Mouse (Mus musculus): ENCODE data around the gene Gm13030. TPM values are rescaled to one million over a fixed set of nuclear protein-coding genes. Genes with fewer than 3 reads are reported as not detected.
"Not testable (repeated sequence)": the region's sequence is repeated elsewhere in the genome, so short reads cannot be mapped to it uniquely, and the experiment has no call there.

Gene Gm13030
- total RNA-seq, 4 experiments from 2014 or later = not detected

DNA sequence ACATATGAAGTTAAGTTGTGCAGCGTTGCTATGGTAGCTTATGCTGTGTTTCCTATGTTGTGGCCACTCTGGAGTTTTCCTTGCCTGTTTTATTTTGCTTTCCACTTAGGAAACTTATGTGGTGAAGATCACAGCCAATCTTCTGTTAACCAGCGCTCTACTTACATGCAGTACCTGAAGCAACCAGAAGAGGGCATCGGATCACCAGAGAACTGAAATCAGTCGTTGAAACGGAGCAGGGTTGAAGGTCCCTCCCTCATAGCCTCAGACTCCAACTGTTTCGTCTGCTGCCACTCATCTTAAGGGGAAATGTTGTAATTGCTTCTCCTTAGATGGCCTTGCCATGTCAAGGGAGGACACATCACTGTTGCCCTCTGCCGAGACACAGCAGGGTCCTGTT is 7.4 kb downstream of the Gm13030 start:
- peak in 1 of 2 experiments; percentile 79 for DNase-seq (ENCODE audit: low spot score in 2 of 2)

DNA sequence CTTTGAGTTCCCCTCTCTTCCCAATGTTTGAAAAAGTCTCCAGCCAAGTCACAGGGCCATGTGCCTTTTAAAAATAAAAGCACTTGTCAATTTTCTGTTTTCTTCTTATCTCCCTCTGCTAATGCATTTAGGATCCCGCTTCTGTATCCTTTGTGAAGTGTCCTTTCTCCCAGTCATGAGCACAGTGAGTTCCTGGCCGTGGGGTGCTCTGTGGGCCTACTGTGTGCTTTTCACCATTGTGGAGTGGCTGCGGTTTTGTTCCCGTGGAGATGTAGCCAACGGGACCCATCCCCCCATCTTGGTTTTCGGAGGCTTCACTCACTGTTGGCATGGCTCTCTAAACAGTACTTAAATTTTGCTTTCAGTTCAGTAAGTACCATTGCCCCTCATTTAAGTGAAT is 7.8 kb downstream of the Gm13030 start:
- DNase-seq (ENCODE audit: low spot score in 2 of 2) = no peak

DNA sequence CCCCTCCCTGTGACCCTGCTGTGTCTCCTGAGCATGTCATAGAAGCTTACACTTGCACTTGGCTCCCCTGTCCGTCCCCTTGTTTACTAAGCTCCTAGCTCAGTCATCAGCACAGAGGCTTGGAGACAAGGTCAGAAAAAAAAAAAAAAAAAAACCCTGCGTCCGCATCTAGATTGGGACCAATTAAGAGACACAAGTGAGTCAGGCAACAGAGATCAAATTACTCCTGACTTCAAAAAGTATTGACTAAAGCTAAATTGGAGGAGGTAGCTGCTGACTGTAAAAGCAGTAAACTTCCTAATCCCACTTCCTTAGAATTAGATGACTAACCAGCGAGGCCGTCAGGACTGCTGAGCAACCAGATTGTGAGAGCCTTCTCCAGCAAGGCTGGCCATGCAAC is 8.7 kb downstream of the Gm13030 start:
- DNase-seq (ENCODE audit: low spot score in 2 of 2) = no peak

DNA sequence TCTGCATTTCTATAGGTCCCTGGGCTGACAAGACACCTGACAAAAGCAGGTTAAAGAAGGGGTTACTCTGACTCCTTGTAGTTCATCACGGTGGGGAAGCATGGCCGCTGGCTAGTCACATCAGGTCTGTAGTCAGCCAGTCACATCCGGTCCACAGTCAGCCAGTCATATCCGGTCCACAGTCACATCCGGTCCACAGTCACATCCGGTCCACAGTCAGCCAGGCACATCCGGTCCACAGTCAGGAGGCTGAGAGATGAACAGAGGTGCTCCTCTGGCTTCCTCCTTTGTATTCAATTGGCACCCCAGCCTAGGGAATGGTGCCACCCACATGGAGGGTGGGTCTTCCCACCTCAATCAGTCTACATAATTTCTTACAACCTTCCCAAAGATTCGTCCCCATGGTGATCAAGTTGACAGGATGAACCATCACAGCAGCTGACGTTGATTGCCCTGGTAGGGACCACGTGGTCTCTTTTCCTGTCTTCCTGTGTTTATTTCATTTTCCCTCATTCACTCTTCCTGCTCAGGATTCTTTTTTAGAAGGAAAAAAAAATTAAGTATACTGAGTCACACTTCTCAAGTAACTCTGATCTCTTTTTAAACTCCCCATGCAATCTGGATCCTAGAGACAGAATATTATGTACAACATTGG is 10.3 kb downstream of the Gm13030 start, which contains the start of gene Pla2g5:
Gene Pla2g5 (minus strand): TSS at position 139 of the 655 bp plus-strand sequence.
- DNase-seq (ENCODE audit: low spot score in 2 of 2) = no peak

GRCm38 (mm10) chr4:138859728-138860127 is 14.0 kb downstream of the Gm13030 start:
- peak; percentile 54 to 75 for DNase-seq (ENCODE audit: low spot score in 2 of 2)

DNA sequence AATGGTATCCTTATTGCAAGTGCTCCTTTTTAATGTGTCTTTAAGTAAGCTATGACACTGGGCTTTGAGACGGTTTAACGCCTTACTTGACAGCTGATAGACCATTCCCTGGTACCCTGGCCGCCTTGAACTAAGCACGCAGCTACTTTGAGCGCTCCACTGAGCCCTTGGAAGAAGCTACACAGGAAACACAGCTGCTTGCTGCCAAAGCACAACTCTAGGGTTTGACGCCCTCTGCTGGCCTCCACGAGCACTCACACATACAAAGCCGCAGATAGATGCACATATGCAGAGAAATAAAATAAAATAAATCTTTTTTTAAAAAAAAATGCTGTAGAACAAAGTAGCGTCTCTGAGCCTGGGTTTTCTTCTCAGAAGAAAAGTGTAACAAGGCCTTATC is 14.5 kb downstream of the Gm13030 start:
- DNase-seq (ENCODE audit: low spot score in 2 of 2) = no peak

GRCm38 (mm10) chr4:138858446-138858845 is 15.3 kb downstream of the Gm13030 start:
- no peak for DNase-seq (ENCODE audit: low spot score in 2 of 2)

DNA sequence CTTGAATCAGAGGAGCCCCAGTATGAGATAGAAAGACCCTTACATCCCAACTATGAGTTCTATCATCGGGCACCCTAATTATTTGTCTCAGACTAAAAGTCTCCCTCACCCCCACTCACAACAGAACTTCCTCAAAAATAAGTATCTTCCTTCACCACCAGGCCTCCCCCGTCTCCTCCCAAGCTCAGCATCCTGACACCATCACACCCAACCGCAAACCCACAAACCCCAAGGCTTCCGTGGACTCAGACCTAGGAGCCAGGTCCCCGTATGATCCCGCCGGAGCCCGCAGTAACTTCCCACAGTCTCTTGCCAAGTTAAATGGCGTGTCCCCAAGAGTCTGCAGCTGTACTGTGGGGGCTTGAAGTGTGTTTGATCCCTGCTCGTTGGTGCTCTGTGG is 16.2 kb downstream of the Gm13030 start:
- DNase-seq (ENCODE audit: low spot score in 2 of 2) = no peak

GRCm38 (mm10) chr4:138856491-138856890 is 17.3 kb downstream of the Gm13030 start:
- DNase-seq (ENCODE audit: low spot score in 2 of 2) = peak; percentile 57 to 58

GRCm38 (mm10) chr4:138855092-138855632 is 18.6 kb downstream of the Gm13030 start:
- no peak for DNase-seq (ENCODE audit: low spot score in 2 of 2)

GRCm38 (mm10) chr4:138852961-138853360 is 20.8 kb downstream of the Gm13030 start:
- no peak for DNase-seq (ENCODE audit: low spot score in 2 of 2)

DNA sequence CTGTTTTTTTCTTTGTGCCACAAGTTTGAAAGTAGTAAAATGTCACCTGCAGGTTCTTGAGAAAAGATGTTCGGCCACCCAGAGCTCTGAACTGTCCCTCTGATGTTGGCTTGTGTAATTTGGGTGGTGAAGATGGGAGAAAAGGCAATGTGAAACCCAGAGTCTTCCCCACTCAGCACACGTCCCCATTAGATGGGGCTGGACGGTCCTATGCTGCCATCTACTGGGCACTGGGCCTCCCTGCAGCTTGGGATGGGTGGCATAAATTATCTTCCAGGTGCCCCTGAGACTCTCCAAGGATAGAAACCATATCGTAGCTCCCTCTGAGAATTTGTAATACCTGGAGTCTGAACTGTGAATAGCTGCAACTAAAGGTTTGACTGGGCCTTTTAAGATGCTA is 22.3 kb downstream of the Gm13030 start:
- peak; percentile 60 to 82 for DNase-seq (ENCODE audit: low spot score in 2 of 2)

- DNase-seq (ENCODE audit: low spot score in 2 of 2) = peak; percentile 81 to 89
Measured at GRCm38 (mm10) chr4:138841386-138841785, 32.4 kb downstream of the Gm13030 start.

DNA sequence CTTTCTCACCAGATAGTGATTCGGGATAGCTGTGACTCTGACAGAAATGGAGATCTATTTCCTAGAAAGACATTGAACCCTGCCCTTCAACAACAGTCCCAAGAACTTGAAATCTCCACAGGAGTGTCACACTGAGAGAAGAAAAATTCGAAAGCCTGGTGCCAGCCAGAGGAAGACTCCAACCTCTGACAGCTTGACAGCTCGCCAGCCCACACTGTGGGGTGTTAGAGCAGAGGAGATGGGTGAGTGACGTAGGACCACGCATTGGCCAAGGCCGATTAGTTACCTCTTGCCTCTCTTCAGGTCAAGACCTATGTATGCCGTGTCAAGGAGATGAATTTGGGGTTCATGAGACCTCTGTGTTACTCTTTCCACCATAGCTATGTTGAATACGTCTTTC is 33.0 kb downstream of the Gm13030 start:
- no peak for DNase-seq (ENCODE audit: low spot score in 2 of 2)

GRCm38 (mm10) chr4:138839806-138840205 is 34.0 kb downstream of the Gm13030 start:
- DNase-seq (ENCODE audit: low spot score in 2 of 2) = no peak

DNA sequence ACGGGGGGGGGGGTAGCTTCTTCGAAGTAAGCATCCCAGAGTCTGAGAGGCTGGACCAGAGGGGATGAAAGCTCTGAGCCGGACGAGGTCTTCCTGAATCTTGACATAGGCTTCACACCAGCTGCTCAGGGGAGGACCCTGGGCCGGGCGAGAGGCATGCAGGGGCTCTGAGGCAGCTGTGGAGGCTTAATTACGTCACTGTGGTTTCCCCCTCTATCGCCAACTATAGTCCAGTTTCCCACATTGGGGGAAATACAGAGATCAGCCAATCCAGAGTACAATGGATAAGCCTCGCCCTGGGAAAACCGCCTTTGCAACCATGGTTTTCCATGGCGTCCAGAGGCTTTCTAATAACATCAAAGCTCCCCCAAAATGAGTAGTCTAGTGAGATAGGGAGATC is 46.6 kb downstream of the Gm13030 start:
- DNase-seq (ENCODE audit: low spot score in 2 of 2) = no peak

DNA sequence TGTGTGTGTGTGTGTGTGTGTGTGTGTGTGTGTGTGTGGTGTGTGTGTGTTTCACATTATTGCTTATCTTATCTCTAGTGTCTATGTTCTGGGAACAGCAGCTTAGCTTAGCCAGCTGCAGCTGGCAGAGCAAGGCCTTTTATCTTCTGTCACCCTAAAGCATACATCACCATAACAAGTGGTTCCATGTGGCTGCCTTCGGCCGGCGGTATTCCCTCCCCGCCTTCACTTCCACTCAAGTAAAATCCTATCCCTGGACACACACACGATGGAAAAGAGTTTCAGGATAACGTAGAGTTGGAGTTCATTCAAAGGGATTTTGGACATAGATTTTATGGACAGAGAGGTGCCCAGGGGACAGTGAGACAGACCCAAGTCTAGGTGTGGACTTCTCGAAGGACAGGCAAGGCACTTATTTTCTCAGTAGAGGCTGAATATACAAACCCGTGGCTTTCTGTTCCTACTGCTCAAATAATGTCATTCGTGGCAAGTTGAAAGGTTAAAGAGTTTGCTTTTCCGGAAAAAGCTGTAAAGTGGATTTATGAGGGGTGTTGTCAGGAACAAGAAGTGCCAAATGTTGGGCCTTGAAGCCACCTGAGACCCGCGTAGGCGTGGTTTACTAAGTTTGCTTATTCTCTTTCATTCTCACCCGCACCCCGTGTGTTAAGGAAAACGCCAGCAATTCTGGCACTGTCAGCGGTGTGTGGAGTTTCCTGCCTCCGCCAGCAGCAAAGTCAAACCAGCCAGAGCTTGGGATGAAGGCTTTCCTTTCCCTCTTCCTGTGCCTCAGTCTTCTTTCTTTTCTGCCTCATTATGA is 47.8 kb downstream of the Gm13030 start:
- DNase-seq (ENCODE audit: low spot score in 2 of 2) = no peak

GRCm38 (mm10) chr4:138824660-138825059 is 49.1 kb downstream of the Gm13030 start:
- DNase-seq (ENCODE audit: low spot score in 2 of 2) = no peak

DNA sequence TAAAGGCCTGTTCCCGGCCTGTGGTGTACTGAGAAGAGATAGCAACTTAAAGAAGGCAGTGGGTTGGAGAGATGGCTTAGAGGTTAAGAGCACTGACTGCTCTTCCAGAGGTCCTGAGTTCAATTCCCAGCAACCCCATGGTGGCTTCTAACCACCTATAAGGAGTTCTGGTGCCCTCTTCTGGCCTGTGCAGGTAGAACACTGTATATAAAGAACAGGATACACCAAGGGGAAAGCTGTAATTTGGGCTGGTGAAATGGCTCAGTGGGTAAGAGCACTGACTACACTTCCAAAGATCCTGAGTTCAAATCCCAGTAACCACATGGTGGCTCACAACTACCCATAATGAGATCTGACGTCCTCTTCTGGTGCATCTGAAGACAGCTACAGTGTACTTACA is 49.6 kb downstream of the Gm13030 start:
- not testable (repeated sequence) for DNase-seq (ENCODE audit: low spot score in 2 of 2)

GRCm38 (mm10) chr4:138821036-138821435 is 52.7 kb downstream of the Gm13030 start:
- DNase-seq (ENCODE audit: low spot score in 2 of 2) = no peak
